Mouse (Mus musculus) megakaryocyte, embryonic 14.5 days (primary cell): Measurements from ENCODE around the gene Ddx46.

Experiments
- FLI1 ChIP-seq: IDR thresholded peaks from 2 replicates; pipeline ENCODE4 v1.6.1; 2012; ENCODE audit warnings: low read length, inconsistent platforms, mixed read lengths
- GATA1 ChIP-seq: IDR thresholded peaks from 3 replicates; pipeline ENCODE4 v1.6.1; 2012; ENCODE audit warnings: mixed read lengths, low read length, inconsistent platforms, borderline replicate concordance

DNA sequence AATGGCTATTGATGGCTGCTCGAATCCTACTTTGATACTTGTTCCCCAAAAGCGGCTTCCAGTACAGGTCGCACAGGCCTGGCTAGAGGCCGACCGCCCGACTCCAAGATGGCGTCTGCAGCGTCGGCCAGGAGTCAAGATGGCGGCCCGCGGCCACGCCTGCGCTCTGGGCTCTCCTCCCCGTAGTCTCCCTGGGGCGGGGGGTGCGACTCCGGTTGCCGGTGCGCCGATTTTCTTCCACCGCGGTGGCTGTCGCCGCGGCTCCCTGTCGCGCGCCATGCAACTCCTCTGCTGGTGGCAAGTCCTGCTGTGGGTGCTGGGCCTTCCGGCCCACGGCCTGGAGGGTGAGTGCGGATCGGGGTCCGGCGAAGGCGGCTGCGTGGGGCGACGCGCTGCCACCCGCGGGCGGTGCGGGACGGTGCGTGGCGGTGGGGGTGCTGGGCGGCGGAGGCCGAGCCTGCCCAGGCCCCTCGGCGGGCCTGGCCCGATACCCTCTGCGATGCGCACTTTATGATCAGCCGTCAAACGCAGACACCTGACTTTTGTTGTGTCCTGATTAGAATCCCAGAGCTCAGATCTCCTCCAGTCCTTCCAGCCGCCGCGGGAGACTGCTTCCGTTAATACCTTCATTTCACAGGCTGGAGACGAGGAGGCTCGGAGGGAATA lies 79.8 kb downstream of the Ddx46 start, which contains the start of gene Txndc15:
- TF ChIP-seq GATA1 = no peak
- TF ChIP-seq FLI1 = no peak
